12 mouse cellular contexts compared by ENCODE assay signal in genomic region chr13:119400166-119400565, GRCm38 (mm10). TPM values are rescaled to one million over a fixed set of nuclear protein-coding genes. Genes with fewer than 3 reads are reported as not detected.
DNase-seq lines count a peak whose midpoint lies in the region; ATAC-seq and TF ChIP-seq lines count a peak whose summit lies in the region.
"Had no signal": no experiment of that assay in that cellular context is flagged by ENCODE, and none has a peak within 500 bp of the region (broad histone marks: within the 10 kb centered on the region; RNA-seq: fewer than 3 reads in every experiment).

No protein-coding gene starts in this region.

- H3K4me1 ChIP-seq in kidney, embryonic 14.5 days (ENCODE audit: control insufficient read depth, insufficient read depth, low read length), result no peaks in the 10 kb centered on the region
- H3K4me1 ChIP-seq in intestine, postnatal 0 days (replicated peaks; ENCODE audit: control insufficient read depth, insufficient read depth, low read length), result no peaks in the 10 kb centered on the region; the same call in 1 of the 2 replicates
- H3K4me1 ChIP-seq: hindbrain, embryonic 15.5 days; midbrain, embryonic 12.5 days had no signal

- peaks cover 37% of the 10 kb centered on the region for H3K36me3 ChIP-seq in kidney, embryonic 14.5 days (ENCODE audit: control insufficient read depth, insufficient read depth, low read length)
- peaks cover 25% of the 10 kb centered on the region for H3K36me3 ChIP-seq in intestine, postnatal 0 days (ENCODE audit: control insufficient read depth, insufficient read depth)

- H3K4me3 ChIP-seq in kidney, embryonic 14.5 days (ENCODE audit: low read length), result no peak overlapping the region
- no peak overlapping the region for H3K4me3 ChIP-seq in intestine, postnatal 0 days (ENCODE audit: low read depth, low read length)
- H3K4me3 ChIP-seq: hindbrain, embryonic 15.5 days; midbrain, embryonic 12.5 days had no signal

- ATAC-seq in kidney, embryonic 14.5 days (ENCODE audit: low FRiP score, low TSS enrichment), result no peak
- peak; percentile 75 for ATAC-seq in intestine, postnatal 0 days
- ATAC-seq in megakaryocyte progenitor cell, adult 5-6 weeks (replicated peaks; ENCODE audit: poor library complexity), result 0 out of 2 replicates have a peak, but pooled peaks have one; percentile 37

- TF ChIP-seq CTCF in intestine, postnatal 0 days (IDR thresholded peaks at IDR 0.05; ENCODE audit: low read depth), result peak; percentile 77

- no peaks in the 10 kb centered on the region for H3K9me3 ChIP-seq in kidney, embryonic 14.5 days (ENCODE audit: control insufficient read depth, low read length)
- no peaks in the 10 kb centered on the region for H3K9me3 ChIP-seq in intestine, postnatal 0 days (ENCODE audit: control insufficient read depth)
- H3K9me3 ChIP-seq: hindbrain, embryonic 15.5 days; midbrain, embryonic 12.5 days had no signal

- no peak overlapping the region for H3K9ac ChIP-seq in kidney, embryonic 14.5 days (ENCODE audit: low read depth, low read length)
- H3K9ac ChIP-seq in intestine, postnatal 0 days (ENCODE audit: low read depth, low read length), result no peak overlapping the region
- H3K9ac ChIP-seq: hindbrain, embryonic 15.5 days; midbrain, embryonic 12.5 days had no signal

- no peak overlapping the region for H3K27ac ChIP-seq in kidney, embryonic 14.5 days (ENCODE audit: low read depth, low read length)
- H3K27ac ChIP-seq in intestine, postnatal 0 days (ENCODE audit: low read depth, low read length), result peak overlapping the region; percentile 0; the same call in 1 of the 2 replicates
- H3K27ac ChIP-seq: hindbrain, embryonic 15.5 days; midbrain, embryonic 12.5 days had no signal

- 92% methylated on average over 8 of the region's 8 CpGs for WGBS in kidney, embryonic 14.5 days
- WGBS in intestine, postnatal 0 days, result 55% methylated on average over 8 of the region's 8 CpGs

- no peaks in the 10 kb centered on the region for H3K27me3 ChIP-seq in kidney, embryonic 14.5 days (ENCODE audit: control insufficient read depth, insufficient read depth, low read length)
- H3K27me3 ChIP-seq in intestine, postnatal 0 days (replicated peaks; ENCODE audit: control insufficient read depth, insufficient read depth, low read length), result no peaks in the 10 kb centered on the region
- H3K27me3 ChIP-seq: hindbrain, embryonic 15.5 days; midbrain, embryonic 12.5 days had no signal

- DNase-seq in kidney, adult 18-20 months, result peak; percentile 79
- peak; percentile 68 to 75 for DNase-seq in adrenal gland, postnatal 36 days
- no peak for DNase-seq in urinary bladder, postnatal 4 days (ENCODE audit: low spot score in 2 of 2)
- no peak for DNase-seq in natural killer cell, adult 2 months (ENCODE audit: low spot score in 2 of 2)
- DNase-seq: cerebellum, postnatal 36 days; lung, adult 18-20 months; right cerebral cortex, postnatal 4 days had no signal

- H3K4me2 ChIP-seq in kidney, embryonic 14.5 days (replicated peaks; ENCODE audit: low read depth, low read length), result no peak overlapping the region
- H3K4me2 ChIP-seq in intestine, postnatal 0 days (replicated peaks; ENCODE audit: low read depth), result no peak overlapping the region
- H3K4me2 ChIP-seq: hindbrain, embryonic 15.5 days; midbrain, embryonic 12.5 days had no signal

RNA-seq across cellular contexts. Expression of gene Paip1, which starts 28.2 kb away (rescaled TPM):
- 91.4 and 101 TPM in 2 replicates for polyA plus RNA-seq in kidney, embryonic 14.5 days (2014; fragmentation: Nextera tagmentation; extraction: Ambion mirVana)
- total RNA-seq in adrenal gland, postnatal 36 days (2021), result 100 to 1,000 TPM; 125 to 145 TPM
- 59.2 and 63.3 TPM in 2 replicates for polyA plus RNA-seq in intestine, postnatal 0 days (2015; fragmentation: Nextera tagmentation; extraction: Ambion mirVana)
- total RNA-seq in megakaryocyte progenitor cell, adult 5-6 weeks (2015), result 72.0 and 80.2 TPM in 2 replicates
- 77.7 and 88.1 TPM in 2 replicates for total RNA-seq in megakaryocyte progenitor cell, adult 5-6 weeks (2017)

Comparison
In these comparisons a context has a peak if more than half of its experiments do, and no peak if none do; other contexts are left out.
1. DNase-seq: peak in kidney, adult 18-20 months (single experiment) and adrenal gland, postnatal 36 days (2 of 2); none in urinary bladder, postnatal 4 days (0 of 2) and natural killer cell, adult 2 months (0 of 2).